Mouse (Mus musculus) kidney, adult 2 months (tissue): Measurements from ENCODE around the gene Zfp93. TPM values are rescaled to one million over a fixed set of nuclear protein-coding genes. Genes with fewer than 3 reads are reported as not detected.

ENCODE experiments used
- DNase-seq: peaks from one replicate; pipeline ENCODE4 v3.0.0; 2021
- H3K27ac ChIP-seq: fragments of 200-500 bp; 2 replicates; pipeline ENCODE4 v1.5.1; 2012; ENCODE audit warnings: low read depth, low read length, control low read depth, inconsistent platforms; ENCODE audit not compliant: insufficient read depth
- H3K27me3 ChIP-seq: fragments of 200-500 bp; replicated peaks from 2 replicates; pipeline ENCODE4 v1.6.1; 2012; ENCODE audit warnings: mild to moderate bottlenecking, moderate library complexity, low read length, inconsistent platforms; ENCODE audit not compliant: control insufficient read depth, insufficient read depth
- H3K36me3 ChIP-seq: fragments of 200-500 bp; 2 replicates; pipeline ENCODE4 v1.6.1; 2012; ENCODE audit warnings: mild to moderate bottlenecking, moderate library complexity, low read length, inconsistent platforms; ENCODE audit not compliant: control insufficient read depth, insufficient read depth
- H3K4me1 ChIP-seq: fragments of 200-500 bp; 2 replicates; pipeline ENCODE4 v1.6.1; 2011; ENCODE audit warnings: low read length; ENCODE audit not compliant: control insufficient read depth, insufficient read depth
- H3K4me3 ChIP-seq: fragments of 200-500 bp; 2 replicates; pipeline ENCODE4 v1.5.1; 2011; ENCODE audit warnings: mild to moderate bottlenecking, low read depth, low read length, control low read depth; ENCODE audit not compliant: insufficient read depth
- CTCF ChIP-seq: fragments of 200-500 bp; conservative IDR thresholded peaks from 2 replicates; pipeline ENCODE4 v1.5.1; 2011; ENCODE audit warnings: low read depth, mild to moderate bottlenecking, control low read depth, low read length, moderate library complexity, mixed read lengths; ENCODE audit not compliant: insufficient read depth, insufficient read length
- POLR2A ChIP-seq: fragments of 200-500 bp; IDR thresholded peaks from one replicate; pipeline ENCODE4 v1.6.1; 2011; ENCODE audit warnings: low read depth, low read length, control low read depth
- WGBS: fragments of 180-500 bp; shearing (Covaris S2); methylation state at CpG from one replicate; pipeline ENCODE4 v1.1.7; 2018; 5-methylcytosine and 5-hydroxymethylcytosine counted together
- polyA plus RNA-seq: library from polyadenylated mRNA; depleted of rRNA; stranded (reverse); fragments of >200 nt; gene quantifications from 2 replicates; pipeline ENCODE4 v1.2.3, GENCODE M21; 2012; rRNA removed

Zfp93 gene
- polyA plus RNA-seq, 1 experiment, result 3.1 TPM

DNA sequence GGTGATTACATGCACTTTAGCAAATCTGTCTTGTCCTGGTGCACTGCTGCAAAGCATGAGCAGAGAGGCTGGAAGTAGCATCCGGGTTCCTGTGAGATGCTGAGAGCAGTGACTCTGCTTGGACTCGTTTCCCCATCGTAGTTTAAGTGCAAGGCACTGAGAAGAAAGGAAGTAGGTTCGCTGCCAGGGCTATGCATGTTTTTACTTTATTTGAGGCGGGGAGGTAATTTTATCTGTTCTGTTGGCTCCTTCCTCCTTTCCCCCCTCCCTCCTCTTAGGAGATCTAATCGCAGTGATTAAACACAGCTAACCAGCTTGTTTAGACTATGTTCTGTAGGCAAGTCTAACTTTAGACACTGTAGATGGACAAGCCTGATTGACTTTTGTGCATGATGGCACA is 48.7 kb downstream of the Zfp93 start:
- WGBS, result 21% methylated on average over 6 of the region's 6 CpGs
- Histone ChIP-seq H3K4me1 (peaks cover 6% of the 10 kb centered on the region; the same call in 1 of the 2 replicates), H3K27me3 (no peaks in the 10 kb centered on the region), H3K27ac (no peak overlapping the region), H3K36me3 (no peaks in the 10 kb centered on the region), H3K4me3 (no peak overlapping the region)
- DNase-seq, result no peak
- TF ChIP-seq POLR2A (no peak), CTCF (no peak)

DNA sequence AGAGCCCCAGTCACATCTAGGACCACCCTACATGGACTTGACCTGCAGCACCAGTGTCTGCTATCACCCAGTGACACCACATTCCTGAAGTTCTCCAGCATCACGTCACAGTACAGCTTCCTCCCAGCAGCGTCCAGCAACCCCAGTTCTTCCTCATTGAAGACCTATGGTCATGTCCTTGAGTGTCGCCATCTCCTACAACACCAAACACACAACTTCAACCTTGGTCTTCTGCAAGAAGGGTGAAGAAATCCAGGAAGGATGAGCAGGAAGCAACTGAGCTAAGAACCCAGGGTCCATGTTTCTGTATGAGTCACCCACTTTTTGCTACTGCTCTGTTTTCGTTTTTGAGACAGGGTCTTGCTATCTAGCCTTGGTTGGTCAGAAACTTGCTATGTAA is 52.4 kb downstream of the Zfp93 start:
- no peaks in the 10 kb centered on the region for H3K36me3 ChIP-seq
- H3K4me1 ChIP-seq, result no peaks in the 10 kb centered on the region
- H3K27ac ChIP-seq, result no peak overlapping the region
- TF ChIP-seq CTCF (no peak), POLR2A (no peak)
- WGBS, result 73% methylated on average over 4 of the region's 4 CpGs
- no peak for DNase-seq
- no peaks in the 10 kb centered on the region for H3K27me3 ChIP-seq
- H3K4me3 ChIP-seq, result no peak overlapping the region

DNA sequence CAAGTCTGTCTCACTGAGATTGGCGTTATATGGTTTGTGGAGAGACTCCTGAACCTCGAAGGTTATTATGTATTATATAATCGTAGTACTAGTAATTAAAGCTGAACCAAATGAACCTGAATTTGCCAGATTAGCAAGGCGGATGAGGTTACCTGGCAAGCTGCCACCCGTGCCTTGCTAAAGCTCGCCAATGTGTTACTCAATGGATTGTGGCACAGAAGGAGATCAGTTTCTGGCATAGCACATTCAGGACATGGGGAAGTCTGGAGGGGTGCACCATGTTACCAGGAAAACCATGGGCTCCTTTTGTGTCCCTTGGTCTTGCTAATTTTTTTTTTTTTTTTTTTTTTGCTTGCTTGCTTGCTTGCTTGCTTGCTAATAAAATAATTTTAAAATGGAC is 55.0 kb downstream of the Zfp93 start:
- no peaks in the 10 kb centered on the region for H3K4me1 ChIP-seq
- DNase-seq, result peak; percentile 35
- H3K36me3 ChIP-seq, result no peaks in the 10 kb centered on the region
- no peak overlapping the region for H3K4me3 ChIP-seq
- TF ChIP-seq CTCF (no peak), POLR2A (no peak)
- WGBS, result 70% methylated on average over 6 of the region's 6 CpGs
- no peak overlapping the region for H3K27ac ChIP-seq
- no peaks in the 10 kb centered on the region for H3K27me3 ChIP-seq

DNA sequence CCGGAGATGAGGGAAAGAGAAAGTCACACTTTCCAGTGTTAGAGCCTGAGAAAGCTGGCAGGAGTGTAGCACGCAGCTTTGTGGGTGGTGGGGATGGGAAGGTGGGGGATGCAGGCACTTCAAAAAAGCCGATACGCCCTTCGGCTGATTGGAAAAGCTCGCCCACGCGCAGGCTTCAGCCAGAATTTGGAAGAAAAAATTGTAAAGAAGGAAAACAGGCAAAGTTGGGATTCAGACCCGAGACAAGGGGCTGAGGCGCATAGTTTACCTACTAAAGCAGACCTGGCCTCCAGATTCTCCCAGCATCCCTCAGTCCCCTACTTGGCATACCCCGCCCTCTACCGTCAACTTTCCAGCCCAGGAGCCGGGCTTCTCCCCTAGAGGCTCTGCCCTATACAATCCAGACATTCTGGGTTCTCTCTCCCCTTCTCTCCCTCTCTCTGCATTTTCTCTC is 55.5 kb downstream of the Zfp93 start:
- no peaks in the 10 kb centered on the region for H3K36me3 ChIP-seq
- H3K27me3 ChIP-seq, result no peaks in the 10 kb centered on the region
- H3K27ac ChIP-seq, result no peak overlapping the region
- no peak for TF ChIP-seq POLR2A
- no peak for TF ChIP-seq CTCF
- no peak for DNase-seq
- H3K4me1 ChIP-seq, result no peaks in the 10 kb centered on the region
- 11% methylated on average over 13 of the region's 13 CpGs for WGBS
- H3K4me3 ChIP-seq, result no peak overlapping the region; the same call in 1 of the 2 replicates

DNA sequence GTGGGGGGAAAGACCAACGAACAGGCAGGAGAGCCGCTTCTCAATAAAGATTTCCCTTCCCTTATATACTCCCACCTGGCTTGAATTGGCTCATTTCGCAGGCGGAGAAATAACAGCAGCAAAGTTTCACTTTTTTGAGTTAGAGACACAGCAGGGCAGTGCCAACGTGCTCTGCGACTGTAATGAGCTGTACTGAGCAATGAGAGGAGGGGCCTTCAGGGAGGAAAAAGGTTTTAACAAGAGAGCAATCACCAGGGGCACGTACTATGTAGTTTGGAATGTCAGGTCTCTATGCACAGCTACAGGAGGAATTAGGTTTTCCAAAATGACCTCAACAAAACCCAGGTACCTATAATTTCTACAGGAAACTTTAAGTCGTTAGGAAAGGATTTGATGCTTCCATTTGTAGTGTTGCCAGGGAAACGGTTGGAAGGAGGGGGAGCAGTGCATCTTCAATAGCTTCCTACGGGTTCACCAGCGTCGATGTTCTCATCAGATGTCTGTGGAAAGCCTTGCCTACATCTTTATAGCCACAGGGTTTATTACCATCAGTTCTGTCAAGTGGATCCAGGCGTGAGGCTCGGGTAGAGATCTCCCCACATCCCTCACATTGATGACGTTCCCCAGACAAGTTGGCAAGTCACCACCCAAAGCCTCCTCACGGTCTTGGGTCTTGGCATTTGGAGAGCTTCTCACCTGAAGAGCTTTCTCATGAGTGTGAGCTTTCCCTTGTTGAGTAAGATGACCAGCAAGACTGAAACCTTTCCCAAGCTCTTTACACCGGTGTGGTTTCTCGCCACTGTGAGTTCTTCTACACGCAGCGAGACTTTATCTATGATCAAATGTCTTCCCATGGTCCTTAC is 56.3 kb downstream of the Zfp93 start:
- Histone ChIP-seq H3K36me3 (no peaks in the 10 kb centered on the region), H3K4me1 (no peaks in the 10 kb centered on the region), H3K27ac (no peak overlapping the region), H3K4me3 (no peak overlapping the region), H3K27me3 (no peaks in the 10 kb centered on the region)
- WGBS, result 40% methylated on average over 20 of the region's 20 CpGs
- no peak for TF ChIP-seq CTCF
- TF ChIP-seq POLR2A, result no peak
- no peak for DNase-seq

Other genes with a start within 250 kb of the Zfp93 start
- not detected in 2 replicates for gene Vmn1r183, start 217.2 kb upstream of the Zfp93 start, polyA plus RNA-seq
- gene Zfp180, start 188.5 kb upstream of the Zfp93 start, polyA plus RNA-seq, result 13.4 and 13.8 TPM in 2 replicates
- 1.3 and 1.4 TPM in 2 replicates for gene Zfp112, start 158.1 kb upstream of the Zfp93 start, polyA plus RNA-seq
- gene Zfp235, start 136.3 kb upstream of the Zfp93 start, polyA plus RNA-seq, result 5.6 and 6.6 TPM in 2 replicates
- 0.30 and 0.60 TPM in 2 replicates for gene Zfp114, start 95.4 kb upstream of the Zfp93 start, polyA plus RNA-seq
- gene Zfp111, start 59.0 kb upstream of the Zfp93 start, polyA plus RNA-seq, result 2.2 and 2.5 TPM in 2 replicates
- gene Zfp109, start 32.9 kb upstream of the Zfp93 start, polyA plus RNA-seq, result 1.9 and 2.3 TPM in 2 replicates
- gene Zfp108, start 15.6 kb upstream of the Zfp93 start, polyA plus RNA-seq, result 1.2 and 1.3 TPM in 2 replicates
- 3.8 and 4.3 TPM in 2 replicates for gene Zfp61, start 30.8 kb downstream of the Zfp93 start, polyA plus RNA-seq
- gene Zfp94, start 46.2 kb downstream of the Zfp93 start, polyA plus RNA-seq, result 9.4 and 10.5 TPM in 2 replicates
- 0.11 and 0.48 TPM in 2 replicates for gene Tescl, start 63.5 kb downstream of the Zfp93 start, polyA plus RNA-seq
- not detected in 2 replicates for gene Lypd5, start 78.8 kb downstream of the Zfp93 start, polyA plus RNA-seq
- 2.3 and 4.1 TPM in 2 replicates for gene Kcnn4, start 99.8 kb downstream of the Zfp93 start, polyA plus RNA-seq
- gene Smg9, start 129.2 kb downstream of the Zfp93 start, polyA plus RNA-seq, result 34.9 and 39.8 TPM in 2 replicates
- gene Irgc1, start 181.9 kb downstream of the Zfp93 start, polyA plus RNA-seq, result 0.33 and 0.41 TPM in 2 replicates
- gene Plaur, start 192.1 kb downstream of the Zfp93 start, polyA plus RNA-seq, result 10.1 and 12.9 TPM in 2 replicates
- gene Cadm4, start 211.6 kb downstream of the Zfp93 start, polyA plus RNA-seq, result 54.7 and 66.4 TPM in 2 replicates
- gene Zfp428, start 236.6 kb downstream of the Zfp93 start, polyA plus RNA-seq, result 9.5 and 17.1 TPM in 2 replicates
- not detected in 2 replicates for gene AC161166.1, start 242.0 kb downstream of the Zfp93 start, polyA plus RNA-seq